Mouse (Mus musculus): ENCODE data around the gene Car2.

DNA sequence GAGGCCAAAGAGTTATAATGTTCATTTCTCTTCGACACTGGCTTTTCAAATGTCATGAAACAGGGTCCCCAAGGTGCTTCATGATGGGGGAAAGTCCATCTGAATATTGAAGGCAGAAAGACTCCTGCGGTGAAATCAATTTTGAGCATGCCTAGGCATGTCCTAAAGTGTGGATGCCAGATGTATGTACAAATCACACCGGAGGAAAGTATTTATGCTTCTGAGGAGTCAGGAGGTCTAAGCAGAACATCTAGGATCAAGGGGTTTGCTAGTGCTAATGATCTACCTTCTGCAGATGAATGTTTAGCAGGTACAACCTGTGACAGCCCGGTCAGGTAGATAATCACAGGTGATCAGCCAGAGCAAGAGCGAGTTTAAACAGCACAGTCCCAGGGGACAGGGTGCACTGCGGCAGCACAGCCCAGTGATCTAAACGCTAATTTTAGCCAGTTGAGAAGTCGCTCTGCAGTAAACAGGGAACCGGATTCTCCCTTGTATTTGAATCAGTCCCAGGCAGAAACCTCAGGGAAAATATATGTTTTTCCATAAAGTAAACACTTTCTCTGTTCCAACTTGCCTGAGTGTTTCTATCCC is 9.7 kb upstream of the Car2 start:
- TF ChIP-seq CTCF (IDR thresholded peaks at IDR 0.05; ENCODE audit: borderline replicate concordance, extremely low read depth, insufficient read depth, insufficient read length) (no peak), POLR2A (IDR thresholded peaks at IDR 0.05; ENCODE audit: borderline replicate concordance, extremely low read depth, insufficient read depth, insufficient read length, poor library complexity, severe bottlenecking) (no peak)
